Mouse (Mus musculus): ENCODE measurements around the gene Klk4.

GRCm38 (mm10) chr7:43933440-43933839, 52.5 kb downstream of the Klk4 start, which contains the start of gene Klk15:
- no peak for TF ChIP-seq CTCF (IDR thresholded peaks at IDR 0.05; ENCODE audit: extremely low read depth, insufficient read length, insufficient replicate concordance, low read depth, low read length)
- TF ChIP-seq POLR2A (IDR thresholded peaks at IDR 0.05; ENCODE audit: low read depth, low read length) = no peak
